Mouse (Mus musculus): ENCODE measurements around the gene Filip1l. TPM values are rescaled to one million over a fixed set of nuclear protein-coding genes. Genes with fewer than 3 reads are reported as not detected.

The Filip1l gene
- total RNA-seq, 1 experiment = 7.4 TPM

GRCm38 (mm10) chr16:57513562-57513961 is 160.7 kb downstream of the Filip1l start:
- Histone ChIP-seq H3K4me1 (ENCODE audit: control insufficient read depth in 2 of 2, insufficient read depth in 2 of 2, low read length in 2 of 2, poor library complexity in 1 of 2) (no peaks in the 10 kb centered on the region), H3K27ac (ENCODE audit: insufficient read depth, low read depth, low read length, poor library complexity, severe bottlenecking) (no peak overlapping the region), H3K9me3 (ENCODE audit: control insufficient read depth, insufficient read depth, low read depth, low read length) (no peaks in the 10 kb centered on the region), H3K36me3 (ENCODE audit: control insufficient read depth, insufficient read depth, low read length, poor library complexity, severe bottlenecking) (no peaks in the 10 kb centered on the region), H3K4me3 (ENCODE audit: insufficient read depth in 1 of 2, low read depth in 1 of 2, low read length in 2 of 2, poor library complexity in 1 of 2, severe bottlenecking in 1 of 2) (no peak overlapping the region), H3K9ac (ENCODE audit: insufficient read depth, low read depth, low read length, poor library complexity, severe bottlenecking) (no peak overlapping the region)
- TF ChIP-seq HCFC1 (IDR thresholded peaks at IDR 0.05; ENCODE audit: borderline replicate concordance, insufficient read depth, low read length) (no peak), ZC3H11A (IDR thresholded peaks at IDR 0.05; ENCODE audit: borderline replicate concordance, low read depth, low read length) (no peak), ZNF384 (IDR thresholded peaks at IDR 0.05; ENCODE audit: low read depth, low read length) (no peak), CHD2 (IDR thresholded peaks at IDR 0.05; ENCODE audit: low read depth, low read length) (no peak), MAFK (IDR thresholded peaks at IDR 0.05; ENCODE audit: insufficient read depth, low read depth, low read length) (no peak)
- DNase-seq (ENCODE audit: low read depth, low spot score) = no peak
- in situ Hi-C loops (cut with MboI; ENCODE audit: low sequenced_read_pairs in 2 of 2, unreplicated experiment in 2 of 2) = no loop called here

DNA sequence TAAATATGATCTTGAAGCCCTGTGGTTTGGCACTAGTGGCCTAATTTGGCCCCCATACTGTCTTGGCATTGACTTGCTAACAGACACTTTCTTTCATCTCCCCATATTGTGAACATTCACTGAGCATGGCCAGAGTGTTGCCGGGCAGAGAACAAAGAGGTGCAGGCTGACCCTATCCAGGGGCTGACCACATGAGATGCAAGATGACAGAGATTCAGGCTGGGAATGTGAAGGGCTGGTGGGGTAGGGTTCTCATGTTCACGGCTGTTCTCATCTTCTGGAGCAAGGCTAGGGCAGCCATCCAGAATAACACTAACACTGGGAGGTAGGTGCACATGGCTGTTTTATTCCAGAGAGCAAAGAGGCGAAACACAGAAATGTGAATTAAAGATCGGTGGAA is 161.5 kb downstream of the Filip1l start:
- Histone ChIP-seq H3K36me3 (ENCODE audit: control insufficient read depth, insufficient read depth, low read length, poor library complexity, severe bottlenecking) (no peaks in the 10 kb centered on the region), H3K9me3 (ENCODE audit: control insufficient read depth, insufficient read depth, low read depth, low read length) (no peaks in the 10 kb centered on the region), H3K9ac (ENCODE audit: insufficient read depth, low read depth, low read length, poor library complexity, severe bottlenecking) (no peak overlapping the region), H3K4me1 (ENCODE audit: control insufficient read depth in 2 of 2, insufficient read depth in 2 of 2, low read length in 2 of 2, poor library complexity in 1 of 2) (no peaks in the 10 kb centered on the region), H3K27ac (ENCODE audit: insufficient read depth, low read depth, low read length, poor library complexity, severe bottlenecking) (no peak overlapping the region), H3K4me3 (ENCODE audit: insufficient read depth in 1 of 2, low read depth in 1 of 2, low read length in 2 of 2, poor library complexity in 1 of 2, severe bottlenecking in 1 of 2) (no peak overlapping the region)
- DNase-seq (ENCODE audit: low read depth, low spot score) = no peak
- in situ Hi-C loops (cut with MboI; ENCODE audit: low sequenced_read_pairs in 2 of 2, unreplicated experiment in 2 of 2) = no loop called here
- no peak for TF ChIP-seq MAFK (IDR thresholded peaks at IDR 0.05; ENCODE audit: insufficient read depth, low read depth, low read length)
- TF ChIP-seq ZNF384 (IDR thresholded peaks at IDR 0.05; ENCODE audit: low read depth, low read length) = no peak
- no peak for TF ChIP-seq ZC3H11A (IDR thresholded peaks at IDR 0.05; ENCODE audit: borderline replicate concordance, low read depth, low read length)
- TF ChIP-seq CHD2 (IDR thresholded peaks at IDR 0.05; ENCODE audit: low read depth, low read length) = no peak
- no peak for TF ChIP-seq HCFC1 (IDR thresholded peaks at IDR 0.05; ENCODE audit: borderline replicate concordance, insufficient read depth, low read length)

- no peak overlapping the region for H3K9ac ChIP-seq (ENCODE audit: insufficient read depth, low read depth, low read length, poor library complexity, severe bottlenecking)
- H3K4me1 ChIP-seq (ENCODE audit: control insufficient read depth in 2 of 2, insufficient read depth in 2 of 2, low read length in 2 of 2, poor library complexity in 1 of 2) = no peaks in the 10 kb centered on the region
- TF ChIP-seq CHD2 (IDR thresholded peaks at IDR 0.05; ENCODE audit: low read depth, low read length) (no peak), ZC3H11A (IDR thresholded peaks at IDR 0.05; ENCODE audit: borderline replicate concordance, low read depth, low read length) (no peak), ZNF384 (IDR thresholded peaks at IDR 0.05; ENCODE audit: low read depth, low read length) (no peak), MAFK (IDR thresholded peaks at IDR 0.05; ENCODE audit: insufficient read depth, low read depth, low read length) (no peak), HCFC1 (IDR thresholded peaks at IDR 0.05; ENCODE audit: borderline replicate concordance, insufficient read depth, low read length) (no peak)
- no peak for DNase-seq (ENCODE audit: low read depth, low spot score)
- no peaks in the 10 kb centered on the region for H3K36me3 ChIP-seq (ENCODE audit: control insufficient read depth, insufficient read depth, low read length, poor library complexity, severe bottlenecking)
- no peak overlapping the region for H3K27ac ChIP-seq (ENCODE audit: insufficient read depth, low read depth, low read length, poor library complexity, severe bottlenecking)
- H3K4me3 ChIP-seq (ENCODE audit: insufficient read depth in 1 of 2, low read depth in 1 of 2, low read length in 2 of 2, poor library complexity in 1 of 2, severe bottlenecking in 1 of 2) = no peak overlapping the region
- H3K9me3 ChIP-seq (ENCODE audit: control insufficient read depth, insufficient read depth, low read depth, low read length) = no peaks in the 10 kb centered on the region
- in situ Hi-C loops (cut with MboI; ENCODE audit: low sequenced_read_pairs in 2 of 2, unreplicated experiment in 2 of 2) = no loop called here
Measured at GRCm38 (mm10) chr16:57515636-57516035, 162.7 kb downstream of the Filip1l start.

DNA sequence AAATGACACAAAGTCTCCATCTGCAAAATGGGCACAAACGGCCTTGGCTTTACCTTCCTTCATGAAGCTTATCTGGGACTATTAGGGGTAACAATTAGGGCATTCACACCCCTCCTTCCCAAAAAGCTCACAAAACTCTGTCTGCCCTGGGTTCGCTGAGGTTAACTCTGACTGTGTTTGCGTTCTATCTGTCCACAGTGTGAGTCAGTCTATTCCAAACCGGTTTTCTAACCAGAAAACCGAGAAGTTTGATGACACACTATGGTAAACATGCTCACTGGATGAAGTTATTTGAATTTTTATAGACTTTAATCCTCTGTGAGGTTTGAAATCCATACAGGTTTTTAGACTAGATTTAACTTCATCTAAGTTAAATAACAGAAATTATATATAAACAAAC is 172.2 kb downstream of the Filip1l start:
- TF ChIP-seq CHD2 (IDR thresholded peaks at IDR 0.05; ENCODE audit: low read depth, low read length) (no peak), HCFC1 (IDR thresholded peaks at IDR 0.05; ENCODE audit: borderline replicate concordance, insufficient read depth, low read length) (no peak), MAFK (IDR thresholded peaks at IDR 0.05; ENCODE audit: insufficient read depth, low read depth, low read length) (no peak), ZC3H11A (IDR thresholded peaks at IDR 0.05; ENCODE audit: borderline replicate concordance, low read depth, low read length) (no peak), ZNF384 (IDR thresholded peaks at IDR 0.05; ENCODE audit: low read depth, low read length) (no peak)
- DNase-seq (ENCODE audit: low read depth, low spot score) = no peak
- no peak overlapping the region for H3K9ac ChIP-seq (ENCODE audit: insufficient read depth, low read depth, low read length, poor library complexity, severe bottlenecking)
- H3K4me3 ChIP-seq (ENCODE audit: insufficient read depth in 1 of 2, low read depth in 1 of 2, low read length in 2 of 2, poor library complexity in 1 of 2, severe bottlenecking in 1 of 2) = no peak overlapping the region
- H3K4me1 ChIP-seq (ENCODE audit: control insufficient read depth in 2 of 2, insufficient read depth in 2 of 2, low read length in 2 of 2, poor library complexity in 1 of 2) = no peaks in the 10 kb centered on the region
- in situ Hi-C loops (cut with MboI; ENCODE audit: low sequenced_read_pairs in 2 of 2, unreplicated experiment in 2 of 2) = no loop called here
- H3K9me3 ChIP-seq (ENCODE audit: control insufficient read depth, insufficient read depth, low read depth, low read length) = no peaks in the 10 kb centered on the region
- no peaks in the 10 kb centered on the region for H3K36me3 ChIP-seq (ENCODE audit: control insufficient read depth, insufficient read depth, low read length, poor library complexity, severe bottlenecking)
- H3K27ac ChIP-seq (ENCODE audit: insufficient read depth, low read depth, low read length, poor library complexity, severe bottlenecking) = no peak overlapping the region

GRCm38 (mm10) chr16:57525476-57525875 is 172.6 kb downstream of the Filip1l start:
- in situ Hi-C loops (cut with MboI; ENCODE audit: low sequenced_read_pairs in 2 of 2, unreplicated experiment in 2 of 2) = no loop called here
- no peaks in the 10 kb centered on the region for H3K4me1 ChIP-seq (ENCODE audit: control insufficient read depth in 2 of 2, insufficient read depth in 2 of 2, low read length in 2 of 2, poor library complexity in 1 of 2)
- no peaks in the 10 kb centered on the region for H3K9me3 ChIP-seq (ENCODE audit: control insufficient read depth, insufficient read depth, low read depth, low read length)
- H3K9ac ChIP-seq (ENCODE audit: insufficient read depth, low read depth, low read length, poor library complexity, severe bottlenecking) = no peak overlapping the region
- H3K4me3 ChIP-seq (ENCODE audit: insufficient read depth in 1 of 2, low read depth in 1 of 2, low read length in 2 of 2, poor library complexity in 1 of 2, severe bottlenecking in 1 of 2) = no peak overlapping the region
- no peaks in the 10 kb centered on the region for H3K36me3 ChIP-seq (ENCODE audit: control insufficient read depth, insufficient read depth, low read length, poor library complexity, severe bottlenecking)
- no peak for DNase-seq (ENCODE audit: low read depth, low spot score)
- no peak overlapping the region for H3K27ac ChIP-seq (ENCODE audit: insufficient read depth, low read depth, low read length, poor library complexity, severe bottlenecking)
- TF ChIP-seq ZNF384 (IDR thresholded peaks at IDR 0.05; ENCODE audit: low read depth, low read length) (no peak), ZC3H11A (IDR thresholded peaks at IDR 0.05; ENCODE audit: borderline replicate concordance, low read depth, low read length) (no peak), MAFK (IDR thresholded peaks at IDR 0.05; ENCODE audit: insufficient read depth, low read depth, low read length) (no peak), CHD2 (IDR thresholded peaks at IDR 0.05; ENCODE audit: low read depth, low read length) (no peak), HCFC1 (IDR thresholded peaks at IDR 0.05; ENCODE audit: borderline replicate concordance, insufficient read depth, low read length) (no peak)
